Mouse (Mus musculus) thymus, adult 2 months (tissue): ENCODE data around the gene Gm7030.
"Not testable (repeated sequence)": the region's sequence is repeated elsewhere in the genome, so short reads cannot be mapped to it uniquely, and the experiment has no call there.

Source experiments
- CTCF ChIP-seq: fragments of 200-500 bp; IDR thresholded peaks from 2 replicates; pipeline ENCODE4 v1.5.1; 2012; ENCODE audit warnings: mild to moderate bottlenecking, control low read depth, low read length, moderate library complexity, borderline replicate concordance; ENCODE audit not compliant: control insufficient read depth, poor library complexity, insufficient read depth; ENCODE audit errors: extremely low read depth
- POLR2A ChIP-seq: fragments of 200-500 bp; IDR thresholded peaks from 2 replicates; pipeline ENCODE4 v1.6.1; 2012; ENCODE audit warnings: mild to moderate bottlenecking, low read length, control low read depth, moderate library complexity; ENCODE audit not compliant: control insufficient read depth, poor library complexity, insufficient read depth; ENCODE audit errors: extremely low read depth

DNA sequence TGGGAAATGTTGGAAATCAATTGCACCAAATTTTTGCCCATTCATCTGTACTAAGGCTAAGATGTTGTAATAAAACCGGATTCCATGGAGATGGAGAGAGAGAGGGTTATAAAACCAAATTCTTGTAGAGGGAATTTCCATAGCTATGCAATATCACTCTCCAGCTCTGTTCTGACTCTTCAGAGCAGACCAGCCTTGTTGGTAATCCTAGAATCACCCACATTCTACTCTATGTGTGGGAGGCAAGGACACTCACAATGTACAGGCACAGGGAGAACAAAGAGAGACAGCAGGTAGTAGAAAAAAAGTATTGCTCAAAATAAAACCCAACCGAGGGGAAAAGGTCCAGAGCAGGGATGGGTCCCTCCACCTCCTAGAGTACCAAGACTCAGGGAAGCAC lies 37.3 kb downstream of the Gm7030 start:
- TF ChIP-seq POLR2A, CTCF: not testable (repeated sequence)
